Comparison of ENCODE assay signal across 8 mouse cellular contexts in the genomic region with DNA sequence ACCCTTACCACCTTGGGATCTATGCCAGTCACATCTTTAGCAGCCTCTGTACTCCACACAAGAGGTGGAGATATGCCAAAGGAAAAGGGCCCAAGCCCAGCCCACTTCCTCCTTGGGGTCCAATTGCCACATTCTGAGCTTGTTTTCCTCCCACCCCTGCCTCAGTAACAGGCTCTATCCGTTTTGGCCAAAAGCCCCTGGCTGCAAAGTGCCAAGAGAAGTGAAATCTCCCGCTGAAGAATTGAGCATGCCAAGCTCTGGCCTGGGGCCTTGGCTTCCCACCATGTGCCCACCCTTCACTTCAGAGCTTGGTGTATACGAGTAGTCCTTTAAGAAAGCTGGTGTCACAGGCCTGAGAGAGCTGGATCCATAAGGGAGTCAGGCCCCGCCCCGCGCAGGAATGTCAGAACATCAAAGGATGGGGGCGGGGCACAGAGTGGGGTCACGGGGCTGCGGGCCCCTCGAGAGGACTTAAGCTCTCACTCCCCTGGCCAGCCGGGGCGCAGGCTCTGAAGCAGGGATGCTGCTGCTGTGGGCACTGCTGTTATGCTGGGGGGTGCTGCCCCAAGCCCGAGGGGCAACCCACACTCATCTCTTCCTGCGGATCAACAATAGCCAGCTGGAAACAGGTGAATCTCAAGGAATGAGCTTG. TPM values are rescaled to one million over a fixed set of nuclear protein-coding genes. Genes with fewer than 3 reads are reported as not detected.
DNase-seq lines count a peak whose midpoint lies in the region; ATAC-seq and TF ChIP-seq lines count a peak whose summit lies in the region.

Gene Bpifb5 (plus strand): TSS at position 478 of the 652 bp plus-strand sequence.

- peaks cover 17% of the 10 kb centered on the region for H3K4me1 ChIP-seq in heart, embryonic 16.5 days (ENCODE audit: control insufficient read depth, insufficient read depth, low read length)
- H3K4me1 ChIP-seq in limb, embryonic 11.5 days (ENCODE audit: control insufficient read depth, insufficient read depth, low read length): peaks cover 10% of the 10 kb centered on the region
- H3K4me1 ChIP-seq in midbrain, embryonic 14.5 days (ENCODE audit: control insufficient read depth, insufficient read depth, low read length): peaks cover 9% of the 10 kb centered on the region

- WGBS in heart, embryonic 16.5 days: 14% methylated on average over 14 of the region's 14 CpGs
- 2% methylated on average over 14 of the region's 14 CpGs for WGBS in limb, embryonic 11.5 days
- WGBS in midbrain, embryonic 14.5 days: 4% methylated on average over 14 of the region's 14 CpGs

- intact Hi-C loops in gastrocnemius, adult 2 months (cut with DNase I): no loop called here

- no peak for TF ChIP-seq CTCF in gastrocnemius, adult 2 months (IDR thresholded peaks at IDR 0.05)

- H3K36me3 ChIP-seq in heart, embryonic 16.5 days (ENCODE audit: control insufficient read depth, insufficient read depth): no peaks in the 10 kb centered on the region
- H3K36me3 ChIP-seq in limb, embryonic 11.5 days (ENCODE audit: control insufficient read depth, insufficient read depth, low read length): no peaks in the 10 kb centered on the region
- H3K36me3 ChIP-seq in midbrain, embryonic 14.5 days (ENCODE audit: control insufficient read depth, insufficient read depth, low read length): no peaks in the 10 kb centered on the region

- no peaks in the 10 kb centered on the region for H3K9me3 ChIP-seq in heart, embryonic 16.5 days (replicated peaks; ENCODE audit: control insufficient read depth, low read length)
- H3K9me3 ChIP-seq in limb, embryonic 11.5 days (ENCODE audit: control insufficient read depth, low read length): no peaks in the 10 kb centered on the region
- H3K9me3 ChIP-seq in midbrain, embryonic 14.5 days (ENCODE audit: control insufficient read depth, low read length): no peaks in the 10 kb centered on the region

- no peak within 1 kb of the TSS for H3K9ac ChIP-seq in heart, embryonic 16.5 days (ENCODE audit: low read length)
- no peak within 1 kb of the TSS for H3K9ac ChIP-seq in limb, embryonic 11.5 days (ENCODE audit: low read length)
- no peak within 1 kb of the TSS for H3K9ac ChIP-seq in midbrain, embryonic 14.5 days (replicated peaks; ENCODE audit: low read length)

- DNase-seq in NIH3T3 (ENCODE audit: low read depth): peak; percentile 17
- peak; percentile 72 for DNase-seq in limb, embryonic 11.5 days (ENCODE audit: low spot score)
- peak; percentile 64 for DNase-seq in midbrain, embryonic 14.5 days
- no peak for DNase-seq in cerebellum, adult 9-10 months
- DNase-seq in gastrocnemius, adult 2 months: no peak

- H3K27me3 ChIP-seq in heart, embryonic 16.5 days (ENCODE audit: control insufficient read depth, insufficient read depth, low read length): no peaks in the 10 kb centered on the region
- H3K27me3 ChIP-seq in limb, embryonic 11.5 days (ENCODE audit: control insufficient read depth, insufficient read depth, low read length): no peaks in the 10 kb centered on the region
- no peaks in the 10 kb centered on the region for H3K27me3 ChIP-seq in midbrain, embryonic 14.5 days (ENCODE audit: control insufficient read depth, insufficient read depth, low read length)

- no peak within 1 kb of the TSS for H3K4me2 ChIP-seq in heart, embryonic 16.5 days (ENCODE audit: low read depth, low read length)
- H3K4me2 ChIP-seq in limb, embryonic 11.5 days (ENCODE audit: low read depth, severe bottlenecking): peak within 1 kb of the TSS; percentile 17; the same call in 1 of the 2 replicates
- H3K4me2 ChIP-seq in midbrain, embryonic 14.5 days (ENCODE audit: low read length): peak within 1 kb of the TSS; percentile 25

- no peak within 1 kb of the TSS for H3K27ac ChIP-seq in heart, embryonic 16.5 days (ENCODE audit: low read length)
- H3K27ac ChIP-seq in limb, embryonic 11.5 days (replicated peaks; ENCODE audit: low read depth, low read length): no peak within 1 kb of the TSS
- 0 out of 2 replicates have a peak within 1 kb of the TSS, but pooled peaks have one; percentile 41 for H3K27ac ChIP-seq in midbrain, embryonic 14.5 days (replicated peaks; ENCODE audit: low read depth, low read length)
- no peak within 1 kb of the TSS for H3K27ac ChIP-seq in gastrocnemius, adult 2 months

- peak; percentile 87 for ATAC-seq in common myeloid progenitor, adult 5-6 weeks (replicated peaks; ENCODE audit: low read depth, poor library complexity, severe bottlenecking)
- peak; percentile 49 for ATAC-seq in heart, embryonic 16.5 days (replicated peaks; ENCODE audit: extremely low read depth, insufficient read depth, low FRiP score)
- peak; percentile 52 for ATAC-seq in limb, embryonic 11.5 days (ENCODE audit: insufficient number of reproducible peaks, low FRiP score, low TSS enrichment, low read depth)
- peak; percentile 55 for ATAC-seq in midbrain, embryonic 14.5 days (ENCODE audit: low FRiP score, low TSS enrichment)
- no peak for ATAC-seq in activated CD4-positive, CD25-positive, alpha-beta regulatory T cell, adult 4 months

- no peak within 1 kb of the TSS for H3K4me3 ChIP-seq in heart, embryonic 16.5 days (ENCODE audit: low read length)
- H3K4me3 ChIP-seq in limb, embryonic 11.5 days (ENCODE audit: low read depth, low read length): no peak within 1 kb of the TSS
- H3K4me3 ChIP-seq in midbrain, embryonic 14.5 days (replicated peaks; ENCODE audit: low read depth, low read length): no peak within 1 kb of the TSS
- no peak within 1 kb of the TSS for H3K4me3 ChIP-seq in gastrocnemius, adult 2 months

RNA-seq across cellular contexts. Expression of gene Bpifb5, which starts in this region (rescaled TPM):
- total RNA-seq in common myeloid progenitor, adult 5-6 weeks (2017): not detected in 2 replicates
- polyA plus RNA-seq in heart, embryonic 16.5 days (2015; fragmentation: Nextera tagmentation; extraction: Ambion mirVana): 0.37 and 0.45 TPM in 2 replicates
- 0.09 TPM in 1 of 2 replicates, not detected in the other for polyA plus RNA-seq in limb, embryonic 11.5 days (2014; fragmentation: Nextera tagmentation; extraction: Ambion mirVana)
- polyA plus RNA-seq in midbrain, embryonic 14.5 days (2014; fragmentation: Nextera tagmentation; extraction: Ambion mirVana): not detected in 2 replicates
- not detected for polyA plus RNA-seq in activated CD4-positive, CD25-positive, alpha-beta regulatory T cell, adult 4 months (2017; shearing (Covaris generic))
- not detected for total RNA-seq in gastrocnemius, adult 2 months (2021)

Comparison
In these comparisons a context has a peak if more than half of its experiments do, and no peak if none do; other contexts are left out.
1. Peak in ATAC-seq in common myeloid progenitor, adult 5-6 weeks; RNA of the gene not detected or under 1 TPM.
2. Peak in ATAC-seq in heart, embryonic 16.5 days; RNA of the gene not detected or under 1 TPM.
3. Peak in DNase-seq, ATAC-seq and H3K4me2 ChIP-seq in limb, embryonic 11.5 days; RNA of the gene not detected or under 1 TPM.
4. Peak in DNase-seq, ATAC-seq, H3K27ac ChIP-seq and H3K4me2 ChIP-seq in midbrain, embryonic 14.5 days; RNA of the gene not detected or under 1 TPM.